Mouse (Mus musculus): Measurements from ENCODE around the gene Tnfrsf11a.

GRCm38 (mm10) chr1:105881466-105881865 is 100.9 kb downstream of the Tnfrsf11a start:
- TF ChIP-seq E2F4 (IDR thresholded peaks at IDR 0.05; ENCODE audit: insufficient read depth) (no peak), MAX (IDR thresholded peaks at IDR 0.05; ENCODE audit: low read depth) (no peak), POLR2A (IDR thresholded peaks at IDR 0.05; ENCODE audit: insufficient read length, low read depth) (no peak), TCF12 (IDR thresholded peaks at IDR 0.05; ENCODE audit: insufficient read depth, poor library complexity, severe bottlenecking) (no peak)
